Comparison of ENCODE assay signal across 12 mouse cellular contexts in genomic region chr4:95138676-95139075, GRCm38 (mm10).
"Had no signal": no experiment of that assay in that cellular context is flagged by ENCODE, and none has a peak within 500 bp of the region (broad histone marks: within the 10 kb centered on the region; RNA-seq: fewer than 3 reads in every experiment).

No protein-coding gene starts in this region.

- H3K4me1 ChIP-seq: liver, embryonic 12.5 days had no signal

- H3K9ac ChIP-seq: limb, embryonic 15.5 days; liver, embryonic 12.5 days; midbrain, embryonic 12.5 days; neural tube, embryonic 13.5 days had no signal

- H3K9me3 ChIP-seq: limb, embryonic 15.5 days; liver, embryonic 12.5 days; midbrain, embryonic 12.5 days; neural tube, embryonic 13.5 days had no signal

- H3K4me3 ChIP-seq: limb, embryonic 15.5 days; liver, embryonic 12.5 days; midbrain, embryonic 12.5 days; neural tube, embryonic 13.5 days had no signal

- DNase-seq: kidney, adult 11 months; kidney, postnatal 25 days; left cerebral cortex, postnatal 4 days; retina, postnatal 1 day; right cerebral cortex, postnatal 4 days; spleen, adult 18-20 months; thymus, adult 18-20 months; thymus, postnatal 14 days had no signal

- H3K36me3 ChIP-seq: limb, embryonic 15.5 days; liver, embryonic 12.5 days; midbrain, embryonic 12.5 days; neural tube, embryonic 13.5 days had no signal

- H3K27me3 ChIP-seq: limb, embryonic 15.5 days; liver, embryonic 12.5 days; midbrain, embryonic 12.5 days; neural tube, embryonic 13.5 days had no signal

- H3K4me2 ChIP-seq: limb, embryonic 15.5 days; liver, embryonic 12.5 days; midbrain, embryonic 12.5 days; neural tube, embryonic 13.5 days had no signal

- ATAC-seq: liver, embryonic 12.5 days had no signal

- H3K27ac ChIP-seq: liver, embryonic 12.5 days had no signal
